Mouse (Mus musculus) inflammation-experienced regulatory T-cells (primary cell): ENCODE data around the gene Ddx55. TPM values are rescaled to one million over a fixed set of nuclear protein-coding genes. Genes with fewer than 3 reads are reported as not detected.

Experiments used
- polyA plus RNA-seq, 2 experiments: library from polyadenylated mRNA; unstranded; fragments of 100-300 nt; shearing (Covaris generic); gene quantifications; one replicate each; pipeline ENCODE4 v1.2.1; 2017

Gene Ddx55
- polyA plus RNA-seq, result 10 to 100 TPM; 20.7 to 30.6 TPM

GRCm38 (mm10) chr5:124552558-124553307, at the start of gene Ddx55:
Gene Ddx55, plus strand, starts transcription at chr5:124552864.

GRCm38 (mm10) chr5:124530655-124531582, 21.7 kb upstream of the Ddx55 start, which contains the start of gene Rilpl1:
Gene Rilpl1, minus strand, starts transcription at chr5:124531391.

GRCm38 (mm10) chr5:124540383-124540786, 12.3 kb upstream of the Ddx55 start, which contains the start of gene Tmed2:
Gene Tmed2, plus strand, starts transcription at chr5:124540695.

GRCm38 (mm10) chr5:124578633-124579317, 26.1 kb downstream of the Ddx55 start, which contains the start of the genes Eif2b1 and Gtf2h3:
Gene Eif2b1, minus strand, starts transcription at chr5:124579131.
Gene Gtf2h3, plus strand, starts transcription at chr5:124579140.

Other genes starting within 250 kb of the Ddx55 start
- gene Mphosph9, start 224.9 kb upstream of the Ddx55 start, polyA plus RNA-seq, result 10 to 100 TPM; 18.8 to 26.8 TPM
- 10 to 100 TPM; 11.5 TPM for gene 2810006K23Rik, start 224.8 kb upstream of the Ddx55 start, polyA plus RNA-seq
- gene Cdk2ap1, start 189.8 kb upstream of the Ddx55 start, polyA plus RNA-seq, result 100 to 1,000 TPM; 128 to 150 TPM
- 100 to 1,000 TPM in 1 of 2 experiments, 10 to 100 TPM in 1; 98.7 to 103 TPM for gene Sbno1, start 126.9 kb upstream of the Ddx55 start, polyA plus RNA-seq
- 10 to 100 TPM; 68.4 to 90.9 TPM for gene Kmt5a, start 112.9 kb upstream of the Ddx55 start, polyA plus RNA-seq
- 100 to 1,000 TPM in 1 of 2 experiments, 10 to 100 TPM in 1; 60.1 to 101 TPM for gene Rilpl2, start 74.5 kb upstream of the Ddx55 start, polyA plus RNA-seq
- gene Snrnp35, start 69.7 kb upstream of the Ddx55 start, polyA plus RNA-seq, result 1 to 10 TPM; 6.5 to 8.3 TPM
- gene Rilpl1, start 21.5 kb upstream of the Ddx55 start, polyA plus RNA-seq, result 1 to 10 TPM; 4.3 to 5.5 TPM
- gene Tmed2, start 12.2 kb upstream of the Ddx55 start, polyA plus RNA-seq, result 100 to 1,000 TPM; 431 to 569 TPM
- 10 to 100 TPM; 38.8 to 44.2 TPM for gene Eif2b1, start 26.3 kb downstream of the Ddx55 start, polyA plus RNA-seq
- 10 to 100 TPM; 41.4 to 53.3 TPM for gene Gtf2h3, start 26.3 kb downstream of the Ddx55 start, polyA plus RNA-seq
- 10 to 100 TPM; 81.7 to 86.2 TPM for gene Atp6v0a2, start 75.7 kb downstream of the Ddx55 start, polyA plus RNA-seq
- gene Dnah10, start 172.2 kb downstream of the Ddx55 start, polyA plus RNA-seq, result under 1 TPM; 0.11 to 0.29 TPM